Mouse (Mus musculus): ENCODE measurements around the gene Gcc1.

Gene Gcc1

DNA sequence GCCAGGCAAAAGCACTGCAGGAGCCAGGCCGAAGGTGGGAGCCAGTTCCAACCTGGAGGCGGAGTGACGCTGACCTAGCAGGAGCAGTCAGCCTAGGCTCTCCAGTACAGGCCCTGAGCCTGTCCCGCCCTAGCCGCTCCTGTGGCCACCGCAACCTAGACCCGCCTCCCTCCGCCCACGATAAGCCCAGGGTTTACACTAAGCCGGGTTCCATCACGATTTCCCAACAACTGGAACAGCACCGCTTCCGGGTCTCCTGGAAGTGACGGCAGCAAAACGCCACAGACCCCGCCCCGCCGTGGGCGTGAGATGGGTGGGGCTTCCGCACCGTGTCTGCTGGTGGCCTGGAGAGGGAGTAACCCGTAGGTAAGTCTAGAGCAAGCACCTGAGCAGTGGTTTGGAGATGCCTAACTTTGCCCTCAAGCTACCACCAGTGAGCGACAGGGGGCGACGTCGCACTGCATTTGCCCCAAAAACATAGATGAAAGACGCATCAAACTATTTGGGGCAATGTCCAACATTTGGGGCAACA, 6.7 kb downstream of the Gcc1 start:
- WGBS: under 1% methylated on average over 27 of the region's 27 CpGs

GRCm38 (mm10) chr6:28420865-28421264, 7.3 kb downstream of the Gcc1 start:
- WGBS: 20% methylated on average over 13 of the region's 13 CpGs

DNA sequence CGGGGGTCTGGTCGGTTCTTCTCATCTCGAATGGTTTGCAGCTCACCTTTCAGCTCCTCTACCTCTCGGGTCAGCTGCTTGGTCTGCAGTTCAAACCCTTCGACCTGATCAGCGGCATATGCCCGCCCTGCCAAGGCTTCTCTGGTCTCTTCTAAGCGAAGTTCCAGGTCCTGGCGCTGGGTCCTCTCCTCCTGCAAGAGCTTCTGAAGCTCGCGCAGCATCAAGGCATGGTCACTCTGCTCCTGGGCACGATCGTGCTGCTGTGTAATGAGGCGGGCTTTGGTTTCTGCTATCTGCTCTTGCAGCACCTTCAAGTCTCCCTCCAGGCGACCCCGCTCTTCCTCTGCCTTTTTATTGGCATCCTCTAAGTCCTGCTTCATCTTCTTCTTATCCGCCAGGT, 7.8 kb downstream of the Gcc1 start:
- 83% methylated on average over 17 of the region's 17 CpGs for WGBS

GRCm38 (mm10) chr6:28419673-28420072, 8.5 kb downstream of the Gcc1 start:
- WGBS: 37% methylated on average over 2 of the region's 2 CpGs

DNA sequence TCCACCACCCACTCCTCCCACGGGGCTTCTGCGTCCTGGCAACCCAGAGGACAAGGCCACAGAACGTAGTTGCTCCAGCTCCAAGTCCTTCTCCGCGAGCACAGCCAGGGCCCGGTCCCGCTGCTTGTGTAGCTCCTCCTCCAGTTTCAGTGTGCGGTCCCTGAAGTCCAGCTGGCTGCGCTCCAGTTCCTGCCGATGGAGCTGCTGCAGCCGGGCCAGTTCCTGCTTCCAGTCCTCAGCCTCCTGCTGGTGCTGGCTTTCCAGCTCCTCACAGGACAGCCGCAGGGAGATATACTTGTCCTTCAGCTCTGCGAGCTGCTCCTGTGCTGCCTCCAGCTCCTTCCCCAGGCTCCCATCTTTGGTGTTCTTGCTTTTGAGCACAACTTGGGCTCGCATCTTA, 9.7 kb downstream of the Gcc1 start:
- WGBS: 47% methylated on average over 14 of the region's 14 CpGs

- WGBS: 60% methylated on average over 4 of the region's 4 CpGs
These were observed 11.2 kb downstream of the Gcc1 start for GRCm38 (mm10) chr6:28416981-28417380.

GRCm38 (mm10) chr6:28411236-28411635, 17.0 kb downstream of the Gcc1 start:
- WGBS: 73% methylated on average over 2 of the region's 2 CpGs

- 85% methylated on average over 9 of the region's 9 CpGs for WGBS
These were observed 18.1 kb downstream of the Gcc1 start for GRCm38 (mm10) chr6:28410053-28410452.

DNA sequence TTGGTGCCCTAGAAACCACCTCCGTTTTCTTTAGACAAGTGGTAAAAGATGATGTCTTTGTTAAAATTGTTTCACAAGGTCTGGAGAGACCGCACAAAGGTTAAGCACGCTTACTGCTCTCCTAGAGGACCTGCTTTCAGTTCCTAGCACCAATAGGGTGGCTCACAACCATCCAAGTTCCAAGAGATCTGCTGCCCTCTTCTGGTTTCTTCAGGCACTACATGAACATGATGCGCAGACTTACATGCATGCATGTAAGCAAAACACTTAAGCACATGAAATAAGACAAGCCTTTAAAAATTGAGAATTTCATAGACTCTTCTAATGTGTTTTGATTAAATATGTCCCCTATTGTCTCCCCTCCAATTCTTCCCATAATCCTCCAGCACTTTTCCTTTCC, 28.4 kb downstream of the Gcc1 start:
- WGBS: 95% methylated on average over 4 of the region's 4 CpGs

- WGBS: 85% methylated on average over 3 of the region's 3 CpGs
These were observed 29.5 kb downstream of the Gcc1 start for GRCm38 (mm10) chr6:28398726-28399125.

DNA sequence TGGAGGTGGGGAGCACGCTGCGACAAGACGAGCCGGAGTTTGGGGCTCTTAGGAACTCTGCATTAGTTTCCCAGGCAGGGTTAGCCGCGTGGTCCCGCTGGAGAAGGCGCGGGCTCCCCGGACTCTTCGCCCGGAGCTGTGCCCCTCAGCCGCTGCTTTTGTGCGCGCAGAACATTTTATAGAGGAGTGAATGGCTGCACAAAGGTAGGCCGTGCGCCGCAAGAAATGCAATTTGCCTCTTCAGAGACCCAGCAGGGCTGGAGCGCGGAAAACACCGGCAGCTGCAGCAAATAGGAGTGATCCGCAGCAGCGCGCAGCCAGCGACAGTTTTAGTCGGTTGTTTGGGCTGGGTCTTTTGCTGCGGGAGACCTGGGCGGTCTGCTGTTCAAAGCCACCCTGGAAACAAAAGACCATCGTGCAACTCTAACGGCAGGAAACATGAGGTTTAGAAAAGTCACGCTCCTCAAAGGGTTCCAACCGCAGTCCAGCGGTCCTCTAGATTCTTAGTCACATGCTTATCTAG, 30.4 kb downstream of the Gcc1 start, which contains the start of gene Zfp800:
Gene Zfp800, minus strand, starts transcription at position 325 of the 523 bp plus-strand sequence.
- 3% methylated on average over 33 of the region's 33 CpGs for WGBS

GRCm38 (mm10) chr6:28396853-28397457, 31.2 kb downstream of the Gcc1 start:
- WGBS: 7% methylated on average over 19 of the region's 19 CpGs

DNA sequence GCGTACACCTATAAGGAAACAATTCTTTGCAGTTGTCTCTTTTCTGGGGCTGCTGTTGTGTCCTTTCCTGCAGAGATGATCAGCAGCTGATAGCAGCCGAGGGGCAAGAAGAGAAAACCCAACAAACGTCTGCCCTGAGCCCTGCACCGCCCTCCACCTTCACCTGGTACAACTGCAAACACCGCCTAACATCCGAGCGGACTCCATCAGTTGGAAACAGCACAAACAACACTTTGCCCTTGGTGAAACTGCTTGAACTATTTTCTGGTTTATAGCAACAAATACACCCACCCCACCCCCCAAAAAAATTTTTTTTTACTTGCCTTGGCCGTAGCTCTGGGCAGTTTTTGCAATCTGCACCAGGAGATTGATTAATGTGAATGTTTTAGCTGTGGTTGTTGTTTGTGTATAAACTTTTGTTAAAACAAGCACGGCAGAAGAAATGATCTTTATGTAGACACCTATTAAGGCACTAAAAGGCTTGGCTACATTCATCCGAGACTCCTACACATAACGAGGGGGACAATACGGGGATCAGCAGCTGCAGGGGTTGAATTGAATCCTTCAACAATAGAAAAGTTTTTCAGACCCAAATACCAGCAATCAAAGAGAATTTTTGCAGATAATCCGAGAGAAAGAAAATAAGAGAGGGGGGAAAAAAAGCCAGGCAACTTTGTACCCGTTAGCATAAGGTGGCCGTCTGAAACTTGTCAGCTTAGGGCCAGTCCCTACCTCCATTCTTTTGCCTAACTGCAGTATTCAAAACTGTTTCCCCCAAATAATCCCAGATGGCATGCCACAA, 31.9 kb downstream of the Gcc1 start:
- 66% methylated on average over 15 of the region's 15 CpGs for WGBS

DNA sequence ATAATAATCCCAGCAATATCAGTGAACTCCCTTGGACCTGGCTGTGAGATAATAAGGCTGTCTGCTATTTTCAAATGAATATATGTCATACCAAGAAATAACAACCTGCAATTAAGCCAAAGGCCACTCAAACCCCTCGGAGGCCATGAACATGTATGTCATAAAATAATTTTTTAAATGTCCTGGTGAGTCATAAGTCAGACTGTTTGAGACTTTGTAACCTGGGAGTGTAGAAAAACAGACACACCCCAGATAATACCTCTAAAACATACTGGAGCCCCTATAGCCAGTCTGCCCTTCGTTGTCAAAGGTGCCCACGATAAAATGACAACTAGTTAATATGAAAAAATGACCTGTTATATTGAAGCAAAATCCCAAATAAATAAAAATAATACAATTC, 39.2 kb downstream of the Gcc1 start:
- WGBS: 87% methylated on average over 3 of the region's 3 CpGs

DNA sequence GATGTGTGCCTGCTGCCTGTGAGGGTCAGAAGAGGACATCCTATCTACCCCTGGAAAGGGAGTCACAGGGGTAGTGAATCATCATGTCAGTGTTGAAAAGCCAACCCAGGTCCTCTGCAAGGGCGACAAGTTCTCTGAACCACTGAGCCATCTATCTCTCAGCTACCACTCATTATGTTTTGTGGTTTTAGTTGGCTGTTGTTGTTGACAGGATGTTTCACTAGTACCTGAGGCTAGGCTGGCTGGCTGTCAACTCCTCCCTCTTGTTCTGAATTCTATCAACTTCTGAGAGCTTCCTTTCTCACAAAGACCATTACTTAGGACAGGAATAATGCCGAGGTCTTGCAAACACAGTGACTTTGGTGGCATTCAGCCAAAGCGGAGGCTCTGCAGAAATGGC, 43.0 kb downstream of the Gcc1 start:
- 88% methylated on average over 3 of the region's 3 CpGs for WGBS

- WGBS: 39% methylated on average over 4 of the region's 4 CpGs
These were observed 46.2 kb downstream of the Gcc1 start for GRCm38 (mm10) chr6:28381983-28382382.

DNA sequence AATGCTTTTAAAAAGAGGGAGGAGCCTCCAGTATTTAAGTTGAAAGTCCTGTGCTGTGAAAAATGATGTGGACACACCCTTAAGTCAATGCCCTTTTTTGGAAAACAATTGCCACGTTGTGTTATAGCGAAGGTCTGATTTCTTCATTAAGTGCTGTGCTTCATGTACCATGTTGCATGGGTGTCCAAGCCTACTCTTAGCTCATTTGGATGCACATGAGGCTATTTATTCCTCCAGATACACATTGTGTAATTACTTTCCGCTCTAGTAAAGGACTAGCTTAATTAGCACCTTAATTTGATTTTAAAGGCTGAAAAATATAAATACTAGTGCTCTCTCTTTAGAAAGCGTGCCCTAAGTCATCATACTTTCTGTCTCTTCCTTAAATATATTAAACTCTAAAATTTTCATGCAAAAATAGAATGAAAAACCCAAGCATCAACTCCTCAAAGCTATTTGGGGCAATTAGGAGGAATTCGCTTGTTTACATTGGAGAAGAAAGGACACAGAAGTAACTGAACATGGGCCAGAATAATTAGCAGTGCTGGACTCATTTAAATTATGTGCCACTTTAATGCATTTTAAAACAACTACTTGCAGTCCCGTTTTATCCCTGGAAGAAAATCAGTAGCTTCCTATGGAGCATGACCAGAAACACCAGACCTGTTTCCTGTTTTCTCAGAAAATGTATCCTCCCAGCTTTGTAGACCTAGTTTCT, 58.1 kb downstream of the Gcc1 start:
- WGBS: 56% methylated on average over 6 of the region's 6 CpGs

DNA sequence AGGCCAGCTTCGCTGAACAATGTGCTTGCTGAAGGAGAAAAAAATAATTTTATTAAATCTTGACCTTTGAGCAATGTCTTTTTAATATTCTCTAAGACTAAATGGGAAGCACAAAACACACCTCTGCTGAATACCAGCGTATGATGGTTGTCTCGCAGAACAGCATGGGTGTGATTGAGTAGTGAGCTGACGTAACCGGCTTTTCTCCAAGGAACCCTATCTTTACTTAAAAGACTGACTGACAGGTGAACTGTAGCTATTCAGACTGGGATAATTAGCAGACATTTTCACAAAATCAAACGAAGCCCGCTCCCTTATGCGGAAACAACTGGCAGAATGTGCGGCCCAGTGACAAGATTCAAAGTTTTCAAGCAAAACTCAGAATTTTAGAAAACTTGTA, 60.6 kb downstream of the Gcc1 start:
- WGBS: 71% methylated on average over 9 of the region's 9 CpGs

All from cerebral cortex, adult 2 months (tissue).